Comparison of ENCODE assay signal across 8 mouse cellular contexts in the genomic region with DNA sequence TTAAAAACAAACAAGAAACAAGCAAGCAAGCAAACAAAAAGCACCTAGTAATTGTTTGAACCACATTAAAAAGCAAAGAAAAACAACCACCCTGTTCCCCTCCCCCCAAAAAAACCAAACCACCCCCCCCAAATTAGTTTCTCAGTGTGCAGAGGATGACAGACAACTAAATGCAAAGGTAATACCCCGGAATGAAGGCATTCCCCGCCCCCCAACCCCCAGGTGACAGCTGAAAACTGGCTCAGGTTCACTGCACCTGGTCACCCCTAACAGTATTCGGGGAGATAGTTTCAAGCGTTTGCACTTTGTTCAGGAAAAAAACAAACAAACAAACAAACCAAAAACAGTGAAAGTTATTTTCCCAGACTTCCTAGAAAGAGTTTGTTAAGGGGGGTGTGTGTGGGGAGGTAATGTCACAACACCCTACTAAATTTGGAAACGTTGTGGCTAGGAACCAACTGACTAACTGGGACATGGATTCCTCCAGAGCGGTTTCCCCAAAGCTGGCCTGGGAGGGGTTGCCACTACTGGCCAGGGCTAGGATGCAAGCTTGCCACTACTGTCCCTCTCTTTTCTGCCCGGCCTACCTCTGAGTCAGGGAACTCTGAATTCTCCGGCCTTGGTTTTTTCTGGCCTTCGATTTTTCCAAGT. TPM values are rescaled to one million over a fixed set of nuclear protein-coding genes. Genes with fewer than 3 reads are reported as not detected.
A peak's percentile ranks its signal among the peaks of the same experiment; 100 is the strongest.
DNase-seq lines count a peak whose midpoint lies in the region; ATAC-seq lines count a peak whose summit lies in the region.

No protein-coding gene starts in this region.

- H3K27me3 ChIP-seq in limb, embryonic 12.5 days, result no peaks in the 10 kb centered on the region
- H3K27me3 ChIP-seq in midbrain, embryonic 16.5 days (ENCODE audit: control insufficient read depth, insufficient read depth, low read depth, low read length), result no peaks in the 10 kb centered on the region

- no peaks in the 10 kb centered on the region for H3K36me3 ChIP-seq in limb, embryonic 12.5 days
- no peaks in the 10 kb centered on the region for H3K36me3 ChIP-seq in midbrain, embryonic 16.5 days (ENCODE audit: control insufficient read depth, insufficient read depth, low read length)

- H3K9me3 ChIP-seq in limb, embryonic 12.5 days, result 0 out of 2 replicates have a peak, but pooled peaks cover 4% of the 10 kb centered on the region
- no peaks in the 10 kb centered on the region for H3K9me3 ChIP-seq in midbrain, embryonic 16.5 days (replicated peaks; ENCODE audit: control insufficient read depth, low read length, poor library complexity, severe bottlenecking)

- no peak for ATAC-seq in limb, embryonic 12.5 days (ENCODE audit: insufficient number of reproducible peaks, insufficient read depth, low FRiP score, low TSS enrichment, low read depth)
- ATAC-seq in midbrain, embryonic 16.5 days, result no peak

- peaks cover 87% of the 10 kb centered on the region for H3K4me1 ChIP-seq in limb, embryonic 12.5 days (replicated peaks)
- peaks cover 33% of the 10 kb centered on the region for H3K4me1 ChIP-seq in midbrain, embryonic 16.5 days (ENCODE audit: control insufficient read depth, insufficient read depth, low read length)

- peak overlapping the region; percentile 37; the same call in 1 of the 2 replicates for H3K9ac ChIP-seq in limb, embryonic 12.5 days (replicated peaks)
- H3K9ac ChIP-seq in midbrain, embryonic 16.5 days (ENCODE audit: low read depth, low read length), result no peak overlapping the region

- WGBS in limb, embryonic 12.5 days, result 18% methylated on average over 9 of the region's 9 CpGs
- 16% methylated on average over 9 of the region's 9 CpGs for WGBS in midbrain, embryonic 16.5 days

- peak overlapping the region; percentile 50 for H3K4me2 ChIP-seq in limb, embryonic 12.5 days
- peak overlapping the region; percentile 48; the same call in 1 of the 2 replicates for H3K4me2 ChIP-seq in midbrain, embryonic 16.5 days (ENCODE audit: low read length)

- H3K4me3 ChIP-seq in limb, embryonic 12.5 days (replicated peaks), result no peak overlapping the region
- H3K4me3 ChIP-seq in midbrain, embryonic 16.5 days (ENCODE audit: low read depth, low read length), result no peak overlapping the region

- peak overlapping the region; percentile 98 for H3K27ac ChIP-seq in limb, embryonic 12.5 days
- H3K27ac ChIP-seq in midbrain, embryonic 16.5 days (ENCODE audit: low read length), result peak overlapping the region; percentile 83

- DNase-seq in adrenal gland, adult (ENCODE audit: inconsistent age in 2 of 2, low spot score in 1 of 2), result peak; percentile 56 to 87
- DNase-seq in adrenal gland, postnatal 4 days (ENCODE audit: low spot score in 2 of 2), result no peak
- DNase-seq in cerebellum, adult 9-11 months, result peak; percentile 34
- peak; percentile 64 for DNase-seq in heart, adult 8-10 months (ENCODE audit: low spot score)
- DNase-seq in ovary, postnatal 10 days (ENCODE audit: low spot score), result no peak
- DNase-seq in urinary bladder, postnatal 10 days (ENCODE audit: low spot score), result no peak

RNA-seq across cellular contexts. Expression of a gene that starts 6.4 kb away (rescaled TPM):
- 100 to 1,000 TPM in 1 of 2 experiments, 1 to 10 TPM in 1; 2.1 to 257 TPM for total RNA-seq in adrenal gland, postnatal 4 days (2021)
- total RNA-seq in heart, adult 8-10 months (2022), result under 1 TPM in 1 of 4 experiments, not detected in 3; 0.31 TPM
- 23.7 and 28.1 TPM in 2 replicates for polyA plus RNA-seq in limb, embryonic 12.5 days (2016; fragmentation: Nextera tagmentation; extraction: Ambion mirVana)
- 9.0 and 10.2 TPM in 2 replicates for polyA plus RNA-seq in midbrain, embryonic 16.5 days (2015; fragmentation: Nextera tagmentation; extraction: Ambion mirVana)

RNA-seq across cellular contexts. Expression of a gene that starts 20.4 kb away (rescaled TPM):
- total RNA-seq in adrenal gland, postnatal 4 days (2021), result 1 to 10 TPM; 2.9 to 3.2 TPM
- not detected for total RNA-seq in heart, adult 8-10 months (2022)
- 1.9 TPM in 2 replicates for polyA plus RNA-seq in limb, embryonic 12.5 days (2016; fragmentation: Nextera tagmentation; extraction: Ambion mirVana)
- 1.0 and 1.4 TPM in 2 replicates for polyA plus RNA-seq in midbrain, embryonic 16.5 days (2015; fragmentation: Nextera tagmentation; extraction: Ambion mirVana)

RNA-seq across cellular contexts. Expression of a gene that starts 38.1 kb away (rescaled TPM):
- under 1 TPM; 0.45 to 0.59 TPM for total RNA-seq in adrenal gland, postnatal 4 days (2021)
- under 1 TPM in 1 of 4 experiments, not detected in 3; 0.40 TPM for total RNA-seq in heart, adult 8-10 months (2022)
- 0.50 TPM in 1 of 2 replicates, not detected in the other for polyA plus RNA-seq in limb, embryonic 12.5 days (2016; fragmentation: Nextera tagmentation; extraction: Ambion mirVana)
- 0.14 TPM in 1 of 2 replicates, not detected in the other for polyA plus RNA-seq in midbrain, embryonic 16.5 days (2015; fragmentation: Nextera tagmentation; extraction: Ambion mirVana)

RNA-seq across cellular contexts. Expression of a gene that starts 38.2 kb away (rescaled TPM):
- 10 to 100 TPM; 36.1 to 36.9 TPM for total RNA-seq in adrenal gland, postnatal 4 days (2021)
- 10 to 100 TPM in 2 of 4 experiments, 1 to 10 TPM in 2; 7.3 to 12.4 (median 9.5) TPM for total RNA-seq in heart, adult 8-10 months (2022)
- polyA plus RNA-seq in limb, embryonic 12.5 days (2016; fragmentation: Nextera tagmentation; extraction: Ambion mirVana), result 36.4 and 39.9 TPM in 2 replicates
- 30.3 TPM in 2 replicates for polyA plus RNA-seq in midbrain, embryonic 16.5 days (2015; fragmentation: Nextera tagmentation; extraction: Ambion mirVana)

Comparison
In these comparisons a context has a peak if more than half of its experiments do, and no peak if none do; other contexts are left out.
1. DNase-seq: peak in adrenal gland, adult (2 of 2), cerebellum, adult 9-11 months (single experiment) and heart, adult 8-10 months (single experiment); none in adrenal gland, postnatal 4 days (0 of 2), ovary, postnatal 10 days (single experiment) and urinary bladder, postnatal 10 days (single experiment).